Mouse (Mus musculus) spleen, adult 2 months (tissue): ENCODE results near the gene Ctxn1.

ENCODE experiments used
- CTCF ChIP-seq: fragments of 200-500 bp; IDR thresholded peaks from 2 replicates; pipeline ENCODE4 v1.5.1; 2011; ENCODE audit warnings: mild to moderate bottlenecking, inconsistent platforms; ENCODE audit not compliant: insufficient read depth, insufficient read length, insufficient replicate concordance; ENCODE audit errors: extremely low read depth
- POLR2A ChIP-seq: fragments of 200-500 bp; IDR thresholded peaks from 2 replicates; pipeline ENCODE4 v1.6.1; 2011; ENCODE audit warnings: low read depth, low read length, inconsistent platforms

- no peak for TF ChIP-seq CTCF
- TF ChIP-seq POLR2A = no peak
Measured at GRCm38 (mm10) chr8:4252934-4253841, 5.9 kb downstream of the Ctxn1 start, which contains the start of gene Snapc2.
